Mouse (Mus musculus): ENCODE measurements at regions not wholly inside any gene's neighbourhood (a gene's known extent, or its start where the extent isn't known, plus 50 kb on each side); places are given as distances from the start of the nearest gene placed in this dataset.

DNA sequence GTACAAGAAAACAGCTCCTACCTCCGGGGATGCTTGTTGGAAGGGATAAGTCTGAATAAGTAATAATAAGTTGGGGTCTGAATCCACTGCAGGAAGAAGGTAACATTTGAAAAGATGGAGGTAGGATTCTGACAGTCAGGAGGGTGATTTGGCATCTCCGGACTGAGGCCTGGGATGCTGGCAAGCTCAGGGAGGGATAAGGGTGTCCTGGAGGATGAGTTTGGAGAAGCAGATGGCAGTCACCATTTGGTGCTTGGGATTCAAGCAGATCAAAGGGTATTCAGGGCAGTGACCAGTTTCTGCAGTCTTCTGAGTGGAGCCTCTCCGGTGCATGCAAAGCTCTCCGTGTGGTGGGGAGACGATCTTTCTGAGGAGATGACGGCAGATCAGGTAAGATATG, 62.9 kb upstream of the Gm2310 start:
- no peak for TF ChIP-seq CTCF (IDR thresholded peaks at IDR 0.05; ENCODE audit: low read depth, low read length)
- TF ChIP-seq TAL1 (conservative IDR thresholded peaks at IDR 0.05; ENCODE audit: low read depth, low read length), result no peak
- TF ChIP-seq GATA1 (IDR thresholded peaks at IDR 0.05; ENCODE audit: borderline replicate concordance, low read length), result no peak
- no peak for TF ChIP-seq POLR2AphosphoS5 (IDR thresholded peaks at IDR 0.05; ENCODE audit: insufficient replicate concordance, low read depth, low read length)
- TF ChIP-seq GATA2 (IDR thresholded peaks at IDR 0.05; ENCODE audit: borderline replicate concordance, low read depth, low read length), result no peak

Data from G1E (cell line).